Mouse (Mus musculus) hindbrain, postnatal 0 days (tissue): ENCODE data around the gene Sdccag8. TPM values are rescaled to one million over a fixed set of nuclear protein-coding genes. Genes with fewer than 3 reads are reported as not detected.
A peak's percentile ranks its signal among the peaks of the same experiment; 100 is the strongest.

Experiments
- ATAC-seq: fragments of 200-750 bp; cut with Nextera tagmentation; 2 replicates; pipeline ENCODE4 v1.8.0; 2017; ENCODE audit warnings: mild to moderate bottlenecking, moderate TSS enrichment, moderate library complexity
- DNase-seq: peaks from one replicate; pipeline ENCODE4 v3.0.0-alpha.2; 2015; ENCODE audit warnings: low spot score
- H3K27ac ChIP-seq: fragments of 300-500 bp; sonication (generic); 2 replicates; pipeline ENCODE4 v1.5.1; 2014; ENCODE audit warnings: mild to moderate bottlenecking
- H3K27me3 ChIP-seq: fragments of 300-500 bp; sonication (generic); 2 replicates; pipeline ENCODE4 v1.6.1; 2014; ENCODE audit warnings: low read length, mixed read lengths; ENCODE audit not compliant: insufficient read depth
- H3K36me3 ChIP-seq: fragments of 300-500 bp; sonication (generic); 2 replicates; pipeline ENCODE4 v1.6.1; 2014; ENCODE audit warnings: low read length, mixed read lengths; ENCODE audit not compliant: insufficient read depth
- H3K4me1 ChIP-seq: fragments of 300-500 bp; sonication (generic); 2 replicates; pipeline ENCODE4 v1.6.1; 2014; ENCODE audit warnings: antibody characterized with exemption, low read length, mixed read lengths; ENCODE audit not compliant: insufficient read depth
- H3K4me2 ChIP-seq: fragments of 300-500 bp; sonication (generic); 2 replicates; pipeline ENCODE4 v1.6.1; 2014; ENCODE audit warnings: low read depth, mild to moderate bottlenecking, low read length, moderate library complexity, mixed read lengths
- H3K4me3 ChIP-seq: fragments of 300-500 bp; sonication (generic); 2 replicates; pipeline ENCODE4 v1.5.1; 2014; ENCODE audit warnings: low read length
- H3K9ac ChIP-seq: fragments of 300-500 bp; sonication (generic); replicated peaks from 2 replicates; pipeline ENCODE4 v1.6.1; 2014; ENCODE audit warnings: mild to moderate bottlenecking, low read length, moderate library complexity, mixed read lengths
- H3K9me3 ChIP-seq: fragments of 300-500 bp; sonication (generic); 2 replicates; pipeline ENCODE4 v1.6.1; 2016; ENCODE audit warnings: low read length, mixed read lengths
- CTCF ChIP-seq: IDR thresholded peaks from 2 replicates; pipeline ENCODE4 v1.5.1; 2016; ENCODE audit warnings: antibody characterized with exemption, control low read depth, low read depth
- WGBS: fragments of 180-500 bp; shearing (Covaris S2); extraction: QIAGEN DNeasy Blood & Tissue Kit; methylation state at CpG from one replicate; pipeline ENCODE4 v1.1.7; 2014; 5-methylcytosine and 5-hydroxymethylcytosine counted together
- polyA plus RNA-seq: library from polyadenylated mRNA; unstranded; fragments of >200 nt; fragmentation: Nextera tagmentation; extraction: Ambion mirVana; gene quantifications from 2 replicates; pipeline ENCODE4 v1.2.1, GENCODE M21; 2015
- total RNA-seq: library from RNA; depleted of rRNA; stranded (reverse); fragments of >200 nt; gene quantifications from 2 replicates; pipeline ENCODE4 v1.2.3, GENCODE M21; 2014; rRNA removed

The Sdccag8 gene
- 7.7 and 10.1 TPM in 2 replicates for total RNA-seq
- polyA plus RNA-seq = 23.1 and 26.3 TPM in 2 replicates

DNA sequence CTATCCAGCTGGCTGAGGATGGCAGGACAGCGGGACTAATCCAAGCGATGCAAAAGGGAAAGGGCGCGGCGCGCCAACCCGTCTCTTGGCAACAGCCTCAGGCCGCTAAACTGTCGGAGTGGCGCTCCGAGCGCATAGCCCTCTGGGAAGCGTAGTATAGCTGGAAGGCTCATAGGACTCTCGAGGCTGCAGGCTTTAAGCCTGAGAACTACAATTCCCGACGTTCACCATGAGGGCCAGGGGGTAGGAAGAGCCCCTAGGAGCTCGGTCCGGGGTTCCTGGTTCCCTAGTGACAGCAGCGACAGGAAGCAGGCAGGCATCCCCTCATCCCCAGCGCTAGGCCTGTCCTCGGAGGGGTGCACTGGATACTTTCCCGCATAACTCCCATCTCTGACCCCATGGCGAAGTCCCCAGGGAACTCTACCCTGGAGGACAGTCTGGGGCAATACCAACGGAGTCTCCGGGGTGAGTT is at the start of gene Sdccag8:
Sdccag8 (plus strand) TSS at position 70 of the 472 bp plus-strand sequence.
- Histone ChIP-seq H3K4me2 (peak within 1 kb of the TSS; percentile 75), H3K4me1 (0 out of 2 replicates have a peak, but pooled peaks cover 4% of the 10 kb centered on the region), H3K4me3 (peak within 1 kb of the TSS; percentile 75), H3K9ac (peak within 1 kb of the TSS; percentile 88), H3K27ac (peak within 1 kb of the TSS; percentile 99), H3K9me3 (no peaks in the 10 kb centered on the region), H3K27me3 (no peaks in the 10 kb centered on the region), H3K36me3 (no peaks in the 10 kb centered on the region)
- DNase-seq = peak; percentile 97
- peak; percentile 20 for TF ChIP-seq CTCF
- peak; percentile 92 for ATAC-seq
- WGBS = under 1% methylated on average over 25 of the region's 25 CpGs

DNA sequence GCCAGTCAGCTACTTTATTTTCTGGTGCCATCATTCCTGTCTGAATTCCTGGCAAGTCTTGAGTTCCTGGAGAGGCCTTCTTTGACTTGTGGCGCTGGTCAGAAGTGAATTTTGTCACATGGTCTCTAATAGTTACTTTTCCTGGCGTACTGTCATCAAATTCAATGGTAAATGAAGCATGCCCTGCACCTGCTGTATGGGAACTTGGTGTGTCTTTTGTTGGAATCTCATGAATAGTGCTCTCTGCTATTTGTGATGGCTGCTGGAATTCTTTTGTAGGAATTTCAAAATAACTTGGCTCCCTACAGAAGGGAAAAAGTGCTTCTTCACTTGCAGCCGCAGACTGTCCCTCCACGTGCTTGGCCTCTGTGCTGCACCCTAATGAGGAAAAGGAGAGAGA is 39.9 kb upstream of the Sdccag8 start:
- Histone ChIP-seq H3K4me1 (no peaks in the 10 kb centered on the region), H3K27ac (no peak overlapping the region), H3K4me2 (no peak overlapping the region), H3K9ac (no peak overlapping the region), H3K9me3 (no peaks in the 10 kb centered on the region), H3K27me3 (no peaks in the 10 kb centered on the region), H3K36me3 (peaks cover 24% of the 10 kb centered on the region; the same call in 1 of the 2 replicates), H3K4me3 (no peak overlapping the region)
- WGBS = 51% methylated on average over 4 of the region's 4 CpGs
- no peak for ATAC-seq
- no peak for DNase-seq
- TF ChIP-seq CTCF = no peak

DNA sequence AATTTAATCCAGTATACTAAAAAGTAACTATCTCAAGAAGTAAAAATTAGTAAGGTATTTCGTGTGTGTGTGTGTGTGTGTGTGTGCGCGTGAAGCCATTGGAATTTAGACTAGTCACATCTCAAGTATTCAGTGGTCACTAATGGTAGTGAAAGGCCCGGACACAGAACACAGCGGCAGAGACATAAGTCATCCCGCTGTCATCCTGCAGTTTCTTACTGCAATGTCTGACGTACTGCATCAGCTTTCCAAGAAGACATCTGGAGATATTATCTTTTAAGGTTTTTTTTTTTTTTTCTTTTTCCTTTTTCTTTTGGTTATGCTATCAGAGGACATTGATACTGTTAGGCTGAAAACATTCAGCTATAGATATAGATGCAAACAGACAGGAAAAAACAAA is 25.1 kb upstream of the Sdccag8 start:
- WGBS = 89% methylated on average over 7 of the region's 7 CpGs
- Histone ChIP-seq H3K9ac (no peak overlapping the region), H3K4me1 (no peaks in the 10 kb centered on the region), H3K4me2 (no peak overlapping the region), H3K9me3 (no peaks in the 10 kb centered on the region), H3K27ac (no peak overlapping the region), H3K27me3 (no peaks in the 10 kb centered on the region), H3K4me3 (no peak overlapping the region), H3K36me3 (peaks cover 8% of the 10 kb centered on the region; the same call in 1 of the 2 replicates)
- ATAC-seq = no peak
- DNase-seq = no peak
- no peak for TF ChIP-seq CTCF

DNA sequence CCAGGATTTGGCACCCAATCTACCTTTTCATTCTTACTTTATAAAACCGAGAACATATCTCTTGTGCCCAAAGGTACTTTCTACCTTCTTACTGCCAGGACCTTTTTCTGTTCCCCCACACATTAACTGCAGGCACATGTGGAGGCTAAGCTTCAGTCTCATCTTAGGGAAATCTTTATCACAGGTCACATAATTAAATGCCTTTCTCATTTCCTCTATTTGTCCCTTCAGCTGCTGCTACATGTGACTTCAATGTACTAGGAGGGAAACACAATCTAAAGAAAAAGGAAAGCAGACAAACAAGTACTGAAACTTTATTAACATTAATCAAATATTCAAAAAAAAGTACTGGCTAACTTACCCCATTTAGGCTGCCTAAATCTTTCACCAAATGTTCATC is 22.3 kb upstream of the Sdccag8 start:
- DNase-seq (no peak), ATAC-seq (no peak)
- no peak overlapping the region for H3K4me2 ChIP-seq
- no peak overlapping the region for H3K9ac ChIP-seq
- WGBS = 76% methylated on average over 1 of the region's 1 CpGs
- H3K27ac ChIP-seq = no peak overlapping the region
- no peak for TF ChIP-seq CTCF
- no peaks in the 10 kb centered on the region for H3K9me3 ChIP-seq
- no peaks in the 10 kb centered on the region for H3K36me3 ChIP-seq
- no peak overlapping the region for H3K4me3 ChIP-seq
- H3K27me3 ChIP-seq = no peaks in the 10 kb centered on the region
- no peaks in the 10 kb centered on the region for H3K4me1 ChIP-seq

DNA sequence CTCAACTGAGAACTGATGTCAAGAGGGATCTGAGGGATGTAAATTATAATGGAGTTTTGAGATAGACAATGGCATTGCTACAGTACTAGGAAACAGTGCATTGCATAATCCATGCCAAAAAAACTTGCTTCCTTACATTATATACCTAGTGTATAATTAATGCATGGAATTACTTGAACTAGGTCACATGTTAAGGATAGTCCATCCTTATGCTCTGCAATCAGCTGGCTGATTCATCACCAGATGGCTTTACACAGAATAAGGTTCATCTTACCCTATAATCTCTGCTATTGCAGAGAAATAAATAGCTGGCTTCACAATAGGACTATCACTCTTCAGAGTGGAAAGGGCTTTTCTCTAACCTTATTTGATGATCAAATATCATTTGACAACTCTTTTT is 15.8 kb upstream of the Sdccag8 start:
- Histone ChIP-seq H3K9ac (no peak overlapping the region), H3K27ac (no peak overlapping the region), H3K4me2 (no peak overlapping the region), H3K4me3 (no peak overlapping the region), H3K36me3 (no peaks in the 10 kb centered on the region), H3K9me3 (no peaks in the 10 kb centered on the region), H3K4me1 (no peaks in the 10 kb centered on the region), H3K27me3 (no peaks in the 10 kb centered on the region)
- no peak for TF ChIP-seq CTCF
- ATAC-seq (no peak), DNase-seq (no peak)

DNA sequence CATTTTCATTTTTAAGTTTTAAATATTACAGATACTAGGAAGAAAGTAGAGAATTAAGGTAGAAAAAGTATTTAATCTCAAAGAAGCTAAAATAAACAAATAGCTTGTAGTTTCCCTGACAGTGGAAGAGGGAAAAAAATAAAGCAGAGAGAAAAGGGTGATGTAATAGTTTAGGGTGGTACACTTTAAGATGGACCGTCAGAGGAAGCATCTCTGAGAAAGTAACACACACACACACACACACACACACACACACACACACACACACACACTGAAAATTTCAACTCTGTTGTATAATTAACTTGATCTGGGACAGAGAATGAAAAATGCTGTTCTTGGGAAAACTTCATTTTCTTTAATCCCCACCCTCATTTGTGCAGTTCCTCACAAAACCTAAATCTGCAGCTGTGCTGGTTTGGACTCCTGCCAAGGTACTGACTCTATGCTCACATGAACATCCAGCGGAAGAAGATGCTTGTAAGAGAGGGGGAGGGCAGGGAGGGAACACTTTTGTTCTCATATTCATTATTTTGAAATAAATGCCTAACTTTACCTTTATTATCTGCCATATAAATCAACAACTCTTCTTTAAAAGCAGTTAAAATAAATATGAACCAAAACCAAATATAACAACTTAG is 13.6 kb upstream of the Sdccag8 start:
- Histone ChIP-seq H3K27me3 (no peaks in the 10 kb centered on the region), H3K9me3 (no peaks in the 10 kb centered on the region), H3K27ac (no peak overlapping the region), H3K4me3 (no peak overlapping the region), H3K4me1 (no peaks in the 10 kb centered on the region), H3K4me2 (no peak overlapping the region), H3K9ac (no peak overlapping the region), H3K36me3 (no peaks in the 10 kb centered on the region)
- 5% methylated on average over 2 of the region's 2 CpGs for WGBS
- no peak for TF ChIP-seq CTCF
- ATAC-seq (peak; percentile 63; the same call in 1 of the 2 replicates), DNase-seq (peak; percentile 83)

DNA sequence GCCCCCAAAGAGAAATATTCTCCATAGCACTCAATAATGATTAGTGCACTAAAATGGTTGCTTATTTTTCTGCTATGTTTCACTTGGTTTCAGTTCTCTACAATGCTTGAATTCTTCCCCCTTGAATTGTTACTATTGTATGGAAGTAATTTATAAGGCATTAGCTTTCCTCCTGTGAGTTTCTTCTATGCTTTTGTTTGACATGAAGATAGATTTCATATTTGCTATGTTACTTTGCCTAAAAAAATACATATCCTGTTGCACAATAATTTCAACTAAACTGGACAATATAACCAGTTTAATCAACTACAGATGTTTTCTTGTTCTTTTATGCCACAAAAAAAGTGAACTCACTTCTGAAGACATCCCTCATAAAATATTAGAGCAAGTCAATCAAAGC is 4.3 kb upstream of the Sdccag8 start:
- ATAC-seq (no peak), DNase-seq (no peak)
- no peak for TF ChIP-seq CTCF
- Histone ChIP-seq H3K4me1 (peaks cover 17% of the 10 kb centered on the region; the same call in 1 of the 2 replicates), H3K27ac (no peak overlapping the region), H3K9ac (no peak overlapping the region), H3K4me2 (0 out of 2 replicates have a peak overlapping the region, but pooled peaks have one; percentile 75), H3K36me3 (no peaks in the 10 kb centered on the region), H3K4me3 (no peak overlapping the region), H3K27me3 (no peaks in the 10 kb centered on the region), H3K9me3 (no peaks in the 10 kb centered on the region)
